Mouse (Mus musculus) MEL (cell line): Measurements from ENCODE around the gene Olfr745.

ENCODE experiments used
- CTCF ChIP-seq, 3 experiments: IDR thresholded peaks in 2 of 3; conservative IDR thresholded peaks in 1 of 3; 2 replicates each; pipeline ENCODE4 v1.5.1; 2011 to 2012; ENCODE audit warnings: low read length in 3 of 3, low read depth in 2 of 3, mild to moderate bottlenecking in 2 of 3, improper control_type of control experiment in 1 of 3, inconsistent platforms in 1 of 3, mixed read lengths in 1 of 3, moderate library complexity in 1 of 3; ENCODE audit not compliant: control insufficient read depth in 1 of 3, insufficient read depth in 1 of 3, poor library complexity in 1 of 3, severe bottlenecking in 1 of 3
- KAT2A ChIP-seq: conservative IDR thresholded peaks from 2 replicates; pipeline ENCODE4 v1.6.1; 2012; ENCODE audit warnings: low read depth, low read length, improper control_type of control experiment, inconsistent platforms
- MAFK ChIP-seq: IDR thresholded peaks from 2 replicates; pipeline ENCODE4 v1.6.1; 2011; ENCODE audit warnings: low read depth, mild to moderate bottlenecking, low read length, improper control_type of control experiment, borderline replicate concordance
- POLR2A ChIP-seq, 2 experiments: IDR thresholded peaks; 2 replicates each; pipeline ENCODE4 v1.6.1; 2011 to 2012; ENCODE audit warnings: low read length in 2 of 2, mild to moderate bottlenecking in 2 of 2, control low read depth in 1 of 2, improper control_type of control experiment in 1 of 2, low read depth in 1 of 2, moderate library complexity in 1 of 2; ENCODE audit not compliant: control insufficient read depth in 1 of 2, insufficient read depth in 1 of 2, poor library complexity in 1 of 2
- POLR2AphosphoS5 ChIP-seq: IDR thresholded peaks from 2 replicates; pipeline ENCODE4 v1.6.1; 2012; ENCODE audit warnings: low read depth, borderline replicate concordance, mild to moderate bottlenecking, inconsistent platforms, low read length, moderate library complexity, mixed read lengths

DNA sequence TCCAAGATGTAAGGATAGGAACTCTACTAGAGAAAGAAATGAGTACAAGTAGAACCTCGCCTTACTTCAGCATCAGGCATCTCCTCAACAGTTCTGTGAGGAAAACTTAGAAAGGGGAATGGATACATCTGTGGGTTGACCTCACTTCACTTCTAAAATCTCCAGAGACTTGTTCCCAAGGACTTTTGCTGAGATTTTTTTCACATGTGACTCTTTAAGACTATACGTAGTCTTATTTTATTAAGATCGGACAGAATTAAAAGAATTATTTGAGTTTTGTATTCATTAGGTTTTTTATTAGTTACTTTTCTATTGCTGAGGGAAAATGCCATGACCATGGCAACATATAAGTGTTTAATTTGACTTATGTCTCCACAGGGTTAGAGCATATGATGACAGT, 53.9 kb downstream of the Olfr745 start, which contains the start of gene Olfr747:
- TF ChIP-seq MAFK (no peak), CTCF (IDR thresholded peaks at IDR 0.05 in 2 of 3, conservative IDR thresholded peaks at IDR 0.05 in 1 of 3; ENCODE audit: control insufficient read depth in 1 of 3, insufficient read depth in 1 of 3, low read depth in 2 of 3, low read length in 3 of 3, poor library complexity in 1 of 3, severe bottlenecking in 1 of 3) (no peak), KAT2A (no peak), POLR2A (IDR thresholded peaks at IDR 0.05; ENCODE audit: control insufficient read depth in 1 of 2, insufficient read depth in 1 of 2, low read depth in 1 of 2, low read length in 2 of 2, poor library complexity in 1 of 2) (no peak), POLR2AphosphoS5 (no peak)
